Mouse (Mus musculus): ENCODE measurements around the gene Gm45213. TPM values are rescaled to one million over a fixed set of nuclear protein-coding genes. Genes with fewer than 3 reads are reported as not detected.

The Gm45213 gene
- total RNA-seq, 2 experiments from 2014 or later: not detected

GRCm38 (mm10) chr7:66094141-66094540 is 50.7 kb downstream of the Gm45213 start:
- DNase-seq (ENCODE audit: low spot score in 2 of 2): no peak
- intact Hi-C loops (cut with DNase I): no loop called here

- DNase-seq (ENCODE audit: low spot score in 2 of 2): no peak
- intact Hi-C loops (cut with DNase I): no loop called here
Observed at GRCm38 (mm10) chr7:66098803-66099202, 55.4 kb downstream of the Gm45213 start.

GRCm38 (mm10) chr7:66101866-66102265 is 58.5 kb downstream of the Gm45213 start:
- intact Hi-C loops (cut with DNase I): loop anchor here (1.0 to 5.0 kb wide), 2 partner anchors 198 to 285 kb away; partner anchors contain the start of gene Lrrk1
- DNase-seq (ENCODE audit: low spot score in 2 of 2): peak in 1 of 2 experiments; percentile 34

GRCm38 (mm10) chr7:66104531-66104930 is 61.1 kb downstream of the Gm45213 start:
- DNase-seq (ENCODE audit: low spot score in 2 of 2): no peak
- intact Hi-C loops (cut with DNase I): loop anchor here (5.0 kb wide), 1 partner anchor 283 kb away; the partner anchor contains the start of gene Lrrk1

GRCm38 (mm10) chr7:66105771-66106170 is 62.4 kb downstream of the Gm45213 start:
- intact Hi-C loops (cut with DNase I): loop anchor here (5.0 kb wide), 1 partner anchor 557 kb away; no protein-coding TSS in a partner anchor
- DNase-seq (ENCODE audit: low spot score in 2 of 2): no peak

- intact Hi-C loops (cut with DNase I): loop anchor here (5.0 kb wide), 1 partner anchor 556 kb away; no protein-coding TSS in a partner anchor
- peak in 1 of 2 experiments; percentile 50 for DNase-seq (ENCODE audit: low spot score in 2 of 2)
Observed at GRCm38 (mm10) chr7:66106581-66107056, 63.2 kb downstream of the Gm45213 start.

GRCm38 (mm10) chr7:66107206-66107605 is 63.8 kb downstream of the Gm45213 start:
- intact Hi-C loops (cut with DNase I): loop anchor here (5.0 kb wide), 1 partner anchor 555 kb away; no protein-coding TSS in a partner anchor
- no peak for DNase-seq (ENCODE audit: low spot score in 2 of 2)

- no peak for DNase-seq (ENCODE audit: low spot score in 2 of 2)
- intact Hi-C loops (cut with DNase I): loop anchor here (2.0 to 5.0 kb wide), 2 partner anchors 143 to 554 kb away; no protein-coding TSS in a partner anchor
Observed at GRCm38 (mm10) chr7:66107930-66108329, 64.5 kb downstream of the Gm45213 start.

- intact Hi-C loops (cut with DNase I): loop anchor here (2.0 to 5.0 kb wide), 2 partner anchors 142 to 553 kb away; no protein-coding TSS in a partner anchor
- peak; percentile 92 to 93 for DNase-seq (ENCODE audit: low spot score in 2 of 2)
Observed at GRCm38 (mm10) chr7:66108961-66109854, 65.8 kb downstream of the Gm45213 start, which contains the start of gene Chsy1. Chsy1 (plus strand) TSS chr7:66109515.

- peak; percentile 42 to 43 for DNase-seq (ENCODE audit: low spot score in 2 of 2)
- intact Hi-C loops (cut with DNase I): loop anchor here (2.0 to 5.0 kb wide), 3 partner anchors 72 to 552 kb away; no protein-coding TSS in a partner anchor
Observed at GRCm38 (mm10) chr7:66109855-66110635, 66.6 kb downstream of the Gm45213 start.

- DNase-seq (ENCODE audit: low spot score in 2 of 2): no peak
- intact Hi-C loops (cut with DNase I): loop anchor here (5.0 kb wide), 1 partner anchor 72 kb away; no protein-coding TSS in a partner anchor
Observed at GRCm38 (mm10) chr7:66110636-66111112, 67.3 kb downstream of the Gm45213 start.

- DNase-seq (ENCODE audit: low spot score in 2 of 2): no peak
- intact Hi-C loops (cut with DNase I): loop anchor here (5.0 kb wide), 1 partner anchor 71 kb away; no protein-coding TSS in a partner anchor
Observed at GRCm38 (mm10) chr7:66111211-66111610, 67.8 kb downstream of the Gm45213 start.

Other genes starting within 250 kb of the Gm45213 start
- 1 to 10 TPM; 8.5 to 8.7 TPM for gene Pcsk6, start 181.9 kb upstream of the Gm45213 start, total RNA-seq (2021)
- gene Snrpa1, start 15.4 kb downstream of the Gm45213 start, total RNA-seq (2021): 10 to 100 TPM; 29.8 to 33.1 TPM
- 10 to 100 TPM; 47.4 to 59.4 TPM for gene Selenos, start 36.0 kb downstream of the Gm45213 start, total RNA-seq (2021)
- 10 to 100 TPM; 17.0 to 18.4 TPM for gene Chsy1, start 65.9 kb downstream of the Gm45213 start, total RNA-seq (2021)

Measured in left cerebral cortex, postnatal 25 days (tissue).